Mouse (Mus musculus) CH12.LX (cell line): Measurements from ENCODE around the gene Gif. TPM values are rescaled to one million over a fixed set of nuclear protein-coding genes. Genes with fewer than 3 reads are reported as not detected.

Experiments used
- DNase-seq: peaks from one replicate; pipeline ENCODE4 v3.0.0-alpha.2; 2013; ENCODE audit errors: extremely low read depth
- H3K27ac ChIP-seq: 2 replicates; pipeline ENCODE4 v1.5.1; 2012; ENCODE audit warnings: low read depth, mild to moderate bottlenecking, control low read depth, moderate library complexity; ENCODE audit not compliant: insufficient read depth
- H3K27me3 ChIP-seq: replicated peaks from 2 replicates; pipeline ENCODE3; 2012; ENCODE audit warnings: inconsistent platforms
- H3K36me3 ChIP-seq, 2 experiments: replicated peaks in 1 of 2; 2 replicates each; pipeline versions ENCODE3 to v1.6.1; 2012; ENCODE audit warnings: inconsistent platforms in 1 of 2, low read length in 1 of 2, mild to moderate bottlenecking in 1 of 2, mixed read lengths in 1 of 2, moderate library complexity in 1 of 2; ENCODE audit not compliant: control insufficient read depth in 1 of 2, insufficient read depth in 1 of 2
- H3K4me1 ChIP-seq, 2 experiments: 2 replicates each; pipeline ENCODE4 v1.6.1; 2012; ENCODE audit warnings: inconsistent platforms in 1 of 2, moderate library complexity in 1 of 2; ENCODE audit not compliant: insufficient read depth in 2 of 2, control insufficient read depth in 1 of 2
- H3K4me2 ChIP-seq: 2 replicates; pipeline ENCODE4 v1.6.1; 2012; ENCODE audit warnings: low read depth, mild to moderate bottlenecking, control low read depth; ENCODE audit not compliant: poor library complexity, insufficient read depth, severe bottlenecking
- H3K4me3 ChIP-seq, 3 experiments: fragments of 150-350 bp in 1 of 3; sonication (generic) in 1 of 3; replicated peaks in 1 of 3; 2 replicates each; pipeline versions ENCODE3 to v1.5.1; 2011 to 2012; ENCODE audit warnings: low read depth in 2 of 3, low read length in 2 of 3, mild to moderate bottlenecking in 2 of 3, moderate library complexity in 2 of 3, control low read depth in 1 of 3, improper control_type of control experiment in 1 of 3, inconsistent platforms in 1 of 3, mixed read lengths in 1 of 3; ENCODE audit not compliant: poor library complexity in 1 of 3
- H3K79me2 ChIP-seq: replicated peaks from 2 replicates; pipeline ENCODE4 v1.6.1; 2012; ENCODE audit warnings: mild to moderate bottlenecking, moderate library complexity; ENCODE audit not compliant: control insufficient read depth, poor library complexity, insufficient read depth, severe bottlenecking; ENCODE audit errors: extremely low read depth
- H3K9ac ChIP-seq: 2 replicates; pipeline ENCODE4 v1.6.1; 2012; ENCODE audit warnings: low read depth, mild to moderate bottlenecking, control low read depth, moderate library complexity; ENCODE audit not compliant: insufficient read depth
- H3K9me3 ChIP-seq: replicated peaks from 2 replicates; pipeline ENCODE3; 2012; ENCODE audit warnings: low read length, inconsistent platforms, mixed read lengths
- BHLHE40 ChIP-seq: IDR thresholded peaks from 2 replicates; pipeline ENCODE4 v1.6.1; 2011; ENCODE audit warnings: mild to moderate bottlenecking, low read depth, low read length, improper control_type of control experiment
- CHD2 ChIP-seq: IDR thresholded peaks from 2 replicates; pipeline ENCODE4 v1.6.1; 2011; ENCODE audit warnings: low read length, improper control_type of control experiment
- CTCF ChIP-seq, 2 experiments: IDR thresholded peaks in 1 of 2; conservative IDR thresholded peaks in 1 of 2; 2 replicates each; pipeline ENCODE4 v1.5.1; 2011 to 2012; ENCODE audit warnings: low read depth in 2 of 2, low read length in 2 of 2, improper control_type of control experiment in 1 of 2, inconsistent platforms in 1 of 2, mild to moderate bottlenecking in 1 of 2, moderate library complexity in 1 of 2
- E2F4 ChIP-seq: IDR thresholded peaks from 2 replicates; pipeline ENCODE4 v1.6.1; 2011; ENCODE audit warnings: low read depth, low read length, improper control_type of control experiment; ENCODE audit not compliant: insufficient replicate concordance
- ETS1 ChIP-seq: conservative IDR thresholded peaks from 2 replicates; pipeline ENCODE4 v1.6.1; 2012; ENCODE audit warnings: low read depth, mild to moderate bottlenecking, inconsistent platforms, low read length, improper control_type of control experiment, moderate library complexity
- GABPA ChIP-seq: IDR thresholded peaks from 2 replicates; pipeline ENCODE4 v1.6.1; 2012; ENCODE audit warnings: low read depth, low read length, improper control_type of control experiment, inconsistent platforms; ENCODE audit not compliant: insufficient replicate concordance
- HCFC1 ChIP-seq: IDR thresholded peaks from 2 replicates; pipeline ENCODE4 v1.6.1; 2012; ENCODE audit warnings: low read depth, mild to moderate bottlenecking, inconsistent platforms, low read length, improper control_type of control experiment
- JUN ChIP-seq: IDR thresholded peaks from 2 replicates; pipeline ENCODE4 v1.6.1; 2011; ENCODE audit warnings: low read depth, mild to moderate bottlenecking, low read length, improper control_type of control experiment, moderate library complexity; ENCODE audit not compliant: insufficient read depth
- JUND ChIP-seq: conservative IDR thresholded peaks from 2 replicates; pipeline ENCODE4 v1.6.1; 2011; ENCODE audit warnings: low read depth, low read length, improper control_type of control experiment
- MAX ChIP-seq: IDR thresholded peaks from 2 replicates; pipeline ENCODE4 v1.6.1; 2011; ENCODE audit warnings: low read length, improper control_type of control experiment
- MAZ ChIP-seq: IDR thresholded peaks from 2 replicates; pipeline ENCODE4 v1.6.1; 2012; ENCODE audit warnings: low read depth, mild to moderate bottlenecking, inconsistent platforms, low read length, improper control_type of control experiment, moderate library complexity
- MEF2A ChIP-seq: IDR thresholded peaks from 2 replicates; pipeline ENCODE4 v1.6.1; 2014; ENCODE audit warnings: low read depth, mild to moderate bottlenecking, inconsistent platforms, low read length, improper control_type of control experiment, borderline replicate concordance
- MXI1 ChIP-seq: IDR thresholded peaks from 2 replicates; pipeline ENCODE4 v1.6.1; 2011; ENCODE audit warnings: mild to moderate bottlenecking, low read depth, low read length, improper control_type of control experiment
- MYC ChIP-seq: IDR thresholded peaks from 2 replicates; pipeline ENCODE4 v1.6.1; 2011; ENCODE audit warnings: low read depth, mild to moderate bottlenecking, improper control_type of control experiment, low read length
- PAX5 ChIP-seq: IDR thresholded peaks from 2 replicates; pipeline ENCODE4 v1.6.1; 2012; ENCODE audit warnings: low read length, inconsistent platforms, mixed read lengths
- POLR2A ChIP-seq: IDR thresholded peaks from 2 replicates; pipeline ENCODE4 v1.6.1; 2011; ENCODE audit warnings: low read depth, mild to moderate bottlenecking, improper control_type of control experiment, low read length
- RAD21 ChIP-seq: IDR thresholded peaks from 2 replicates; pipeline ENCODE4 v1.6.1; 2011; ENCODE audit warnings: low read depth, mild to moderate bottlenecking, low read length, improper control_type of control experiment, moderate library complexity
- SMC3 ChIP-seq: IDR thresholded peaks from 2 replicates; pipeline ENCODE4 v1.6.1; 2011; ENCODE audit warnings: low read depth, low read length, improper control_type of control experiment
- ZC3H11A ChIP-seq: IDR thresholded peaks from 2 replicates; pipeline ENCODE4 v1.6.1; 2012; ENCODE audit warnings: low read depth, mild to moderate bottlenecking, inconsistent platforms, low read length, improper control_type of control experiment
- ZMIZ1 ChIP-seq: IDR thresholded peaks from 2 replicates; pipeline ENCODE4 v1.6.1; 2012; ENCODE audit warnings: low read depth, mild to moderate bottlenecking, inconsistent platforms, low read length, improper control_type of control experiment
- ZNF384 ChIP-seq: IDR thresholded peaks from 2 replicates; pipeline ENCODE4 v1.6.1; 2012; ENCODE audit warnings: low read depth, low read length, improper control_type of control experiment, inconsistent platforms
- dilution Hi-C: fragments of 300-500 bp; cut with MboI; formaldehyde crosslinking; loops from 2 replicates; pipeline ENCODE4 v1.14.3; 2020; ENCODE audit warnings: low sequenced_read_pairs; ENCODE audit not compliant: extremely low pct_unique_long_range_greater_than_20kb, extremely low pct_ligation_motif_present
- in situ Hi-C: fragments of 300-500 bp; cut with MboI; formaldehyde crosslinking; loops from 3 replicates; pipeline ENCODE4 v1.14.3; 2019; ENCODE audit warnings: low sequenced_read_pairs, low pct_ligation_motif_present, low pct_unique_long_range_greater_than_20kb, mixed read lengths
- polyA plus RNA-seq: library from polyadenylated mRNA; unstranded; fragments of >175 nt; gene quantifications from 2 replicates; pipeline ENCODE4 v1.2.1, GENCODE M21; 2012; ENCODE audit warnings: low read depth; ENCODE audit not compliant: insufficient read length
- total RNA-seq, 2 experiments: library from RNA; depleted of rRNA; stranded (reverse); fragments of 300-350 nt in 1 of 2; fragments of >200 nt in 1 of 2; gene quantifications; 2 replicates each; pipeline ENCODE4 v1.2.3; 2012 to 2014

Gene Gif
- total and polyA plus RNA-seq, 3 experiments, result 0.21 to 0.28 (median 0.24) TPM

GRCm38 (mm10) chr19:11777191-11777865, 30.0 kb downstream of the Gif start:
- in situ Hi-C loops (loop anchor here (10.0 kb wide), 1 partner anchor 227 kb away; no protein-coding TSS in a partner anchor), dilution Hi-C loops (no loop called here)
- Histone ChIP-seq H3K9me3 (no peaks in the 10 kb centered on the region), H3K27ac (no peak overlapping the region), H3K36me3 (peaks cover 27 to 54% of the 10 kb centered on the region in 2 experiments), H3K27me3 (no peaks in the 10 kb centered on the region), H3K4me1 (peaks cover 0 to 6% of the 10 kb centered on the region in 2 experiments; a peak in 1 of 4 replicates), H3K4me3 (no peak overlapping the region)
- TF ChIP-seq CTCF (conservative IDR thresholded peaks at IDR 0.05 in 1 of 2, IDR thresholded peaks at IDR 0.05 in 1 of 2; ENCODE audit: low read depth in 2 of 2, low read length in 2 of 2) (peak; percentile 68 to 85), MAZ (no peak), RAD21 (peak; percentile 79), SMC3 (peak; percentile 70)
- TF ChIP-seq, all 38 proteins: peak for 3
- peak; percentile 59 for DNase-seq
- H3K4me2 ChIP-seq, result no peak overlapping the region
- 0 out of 2 replicates have a peak, but pooled peaks cover 5% of the 10 kb centered on the region for H3K79me2 ChIP-seq
- H3K9ac ChIP-seq, result no peak overlapping the region

DNA sequence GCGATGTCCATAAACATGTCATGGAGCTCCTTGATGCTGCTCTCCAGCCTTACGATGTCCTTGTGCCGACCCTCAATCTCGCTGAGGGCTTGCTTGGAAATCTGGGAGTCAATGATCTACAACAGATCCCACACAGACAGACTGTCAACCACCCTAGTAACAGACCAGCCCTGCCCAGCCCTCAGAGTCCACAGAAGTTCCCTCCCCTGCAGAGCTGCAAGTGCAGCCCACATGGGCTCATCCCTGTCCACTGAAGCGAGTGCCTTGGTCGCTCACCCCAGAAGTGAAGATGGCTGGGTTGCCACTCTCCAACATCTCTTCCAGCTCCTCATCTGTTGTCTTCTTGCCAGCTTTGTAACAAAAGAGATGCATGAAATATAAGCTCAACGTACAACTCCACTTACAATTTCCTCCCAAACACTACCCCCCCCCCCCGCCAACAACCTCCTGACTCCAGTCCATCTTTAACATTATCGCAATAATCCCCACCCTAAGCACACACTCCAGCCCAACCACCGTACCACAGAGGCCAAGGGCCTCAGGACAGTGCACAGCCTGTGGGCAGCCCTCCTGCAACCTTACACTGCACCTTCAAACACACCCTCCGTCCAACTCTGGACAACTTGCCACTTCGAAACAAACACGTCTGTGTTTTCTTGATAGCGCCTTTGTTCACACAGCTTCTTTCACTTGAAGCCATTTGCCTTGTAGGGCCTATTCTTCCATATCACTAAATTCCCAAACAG, 38.2 kb downstream of the Gif start:
- H3K4me2 ChIP-seq, result no peak overlapping the region

GRCm38 (mm10) chr19:11787826-11788225, 40.5 kb downstream of the Gif start:
- no peak for DNase-seq
- H3K4me2 ChIP-seq, result no peak overlapping the region
- TF ChIP-seq RAD21 (no peak), JUND (no peak), ETS1 (no peak), JUN (no peak), MEF2A (no peak), ZNF384 (no peak), BHLHE40 (no peak), POLR2A (no peak), PAX5 (no peak), CTCF (conservative IDR thresholded peaks at IDR 0.05 in 1 of 2, IDR thresholded peaks at IDR 0.05 in 1 of 2; ENCODE audit: low read depth in 2 of 2, low read length in 2 of 2) (no peak), E2F4 (no peak), ZMIZ1 (no peak), CHD2 (no peak)
- TF ChIP-seq, all 38 proteins: peak for 0
- no peaks in the 10 kb centered on the region for H3K9me3 ChIP-seq
- peaks cover 0 to 4% of the 10 kb centered on the region in 2 experiments; a peak in 1 of 4 replicates for H3K4me1 ChIP-seq
- H3K79me2 ChIP-seq, result no peaks in the 10 kb centered on the region
- H3K36me3 ChIP-seq, result no peaks in the 10 kb centered on the region
- no peak overlapping the region for H3K4me3 ChIP-seq
- H3K9ac ChIP-seq, result no peak overlapping the region
- no peak overlapping the region for H3K27ac ChIP-seq
- dilution Hi-C loops (no loop called here), in situ Hi-C loops (no loop called here)
- no peaks in the 10 kb centered on the region for H3K27me3 ChIP-seq

More for the DNA sequence above, 38.2 kb downstream of the Gif start:
- dilution Hi-C loops, result no loop called here
- H3K9me3 ChIP-seq, result no peaks in the 10 kb centered on the region
- no peak overlapping the region for H3K27ac ChIP-seq
- no peak for DNase-seq
- H3K36me3 ChIP-seq, result no peaks in the 10 kb centered on the region
- TF ChIP-seq ZC3H11A, result no peak
- TF ChIP-seq MAX, result no peak
- no peak for TF ChIP-seq BHLHE40
- no peak for TF ChIP-seq MYC
- TF ChIP-seq HCFC1, result no peak
- TF ChIP-seq GABPA, result no peak
- no peak for TF ChIP-seq RAD21
- TF ChIP-seq POLR2A, result no peak
- no peak for TF ChIP-seq MEF2A
- no peak for TF ChIP-seq MXI1
- TF ChIP-seq JUND, result no peak
- no peak for TF ChIP-seq CTCF (conservative IDR thresholded peaks at IDR 0.05 in 1 of 2, IDR thresholded peaks at IDR 0.05 in 1 of 2; ENCODE audit: low read depth in 2 of 2, low read length in 2 of 2)
- H3K4me1 ChIP-seq, result no peaks in the 10 kb centered on the region
- H3K27me3 ChIP-seq, result no peaks in the 10 kb centered on the region
- in situ Hi-C loops, result no loop called here
- no peak overlapping the region for H3K4me3 ChIP-seq
- H3K79me2 ChIP-seq, result no peaks in the 10 kb centered on the region
- H3K9ac ChIP-seq, result no peak overlapping the region
